In genomic region chr12:17362316-17362715, GRCm38 (mm10) we compare ENCODE assay signal across 28 mouse cellular contexts. TPM values are rescaled to one million over a fixed set of nuclear protein-coding genes. Genes with fewer than 3 reads are reported as not detected.
DNase-seq lines count a peak whose midpoint lies in the region; ATAC-seq and TF ChIP-seq lines count a peak whose summit lies in the region.
"Had no signal": no experiment of that assay in that cellular context is flagged by ENCODE, and none has a peak within 500 bp of the region (broad histone marks: within the 10 kb centered on the region; RNA-seq: fewer than 3 reads in every experiment).

No protein-coding gene starts in this region.

- H3K9me3 ChIP-seq in kidney, embryonic 15.5 days (replicated peaks) = no peaks in the 10 kb centered on the region
- no peaks in the 10 kb centered on the region for H3K9me3 ChIP-seq in kidney, embryonic 14.5 days (ENCODE audit: control insufficient read depth, low read length)
- H3K9me3 ChIP-seq: forebrain, embryonic 10.5 days; forebrain, embryonic 13.5 days; G1E; heart, embryonic 15.5 days had no signal

- no peak for ATAC-seq in kidney, embryonic 15.5 days (replicated peaks; ENCODE audit: low FRiP score)
- no peak for ATAC-seq in kidney, embryonic 14.5 days (ENCODE audit: low FRiP score, low TSS enrichment)
- ATAC-seq: forebrain, embryonic 13.5 days; forebrain, embryonic 16.5 days; hindbrain, postnatal 0 days; Patski had no signal

- no peaks in the 10 kb centered on the region for H3K4me1 ChIP-seq in kidney, embryonic 15.5 days
- H3K4me1 ChIP-seq in kidney, embryonic 14.5 days (ENCODE audit: control insufficient read depth, insufficient read depth, low read length) = no peaks in the 10 kb centered on the region
- H3K4me1 ChIP-seq in cerebellum, adult 2 months (ENCODE audit: control insufficient read depth, insufficient read depth, low read length) = no peaks in the 10 kb centered on the region
- H3K4me1 ChIP-seq: forebrain, embryonic 13.5 days; heart, embryonic 12.5 days; heart, embryonic 15.5 days had no signal

- DNase-seq in kidney, adult 11 months = peak; percentile 72
- peak; percentile 69 to 74 for DNase-seq in kidney, adult 8-10 months
- peak; percentile 47 for DNase-seq in kidney, postnatal 14 days
- DNase-seq in gastrocnemius, adult 2 months = no peak
- DNase-seq in cerebellum, adult 2 months = no peak
- DNase-seq: adrenal gland, adult 2 months; adrenal gland, postnatal 14 days; B cell, adult 2 months; cerebellum, adult 11 months; cerebellum, adult 8-10 months; cerebellum, postnatal 14 days; gastrocnemius, postnatal 14 days; heart, adult 18-20 months; heart, postnatal 10 days; heart, postnatal 4 days had no signal

- no peak overlapping the region for H3K9ac ChIP-seq in kidney, embryonic 15.5 days
- H3K9ac ChIP-seq in kidney, embryonic 14.5 days (ENCODE audit: low read depth, low read length) = no peak overlapping the region
- H3K9ac ChIP-seq: forebrain, embryonic 13.5 days; heart, embryonic 12.5 days; heart, embryonic 15.5 days; hindbrain, embryonic 14.5 days had no signal

- H3K4me2 ChIP-seq in kidney, embryonic 15.5 days = no peak overlapping the region
- no peak overlapping the region for H3K4me2 ChIP-seq in kidney, embryonic 14.5 days (replicated peaks; ENCODE audit: low read depth, low read length)
- H3K4me2 ChIP-seq: forebrain, embryonic 13.5 days; heart, embryonic 12.5 days; heart, embryonic 15.5 days; hindbrain, embryonic 14.5 days had no signal

- intact Hi-C loops in gastrocnemius, adult 2 months (cut with DNase I) = loop anchor here (10.0 kb wide), 1 partner anchor 432 kb away; no protein-coding TSS in a partner anchor

- no peak for TF ChIP-seq CTCF in gastrocnemius, adult 2 months (IDR thresholded peaks at IDR 0.05)
- no peak for TF ChIP-seq CTCF in cerebellum, adult 2 months (IDR thresholded peaks at IDR 0.05; ENCODE audit: borderline replicate concordance, insufficient read depth, low read depth, low read length)

- WGBS in kidney, embryonic 15.5 days = 83% methylated on average over 5 of the region's 5 CpGs
- 87% methylated on average over 5 of the region's 5 CpGs for WGBS in kidney, embryonic 14.5 days
- WGBS in cerebellum, adult 2 months = 90% methylated on average over 5 of the region's 5 CpGs

- no peaks in the 10 kb centered on the region for H3K27me3 ChIP-seq in kidney, embryonic 15.5 days
- H3K27me3 ChIP-seq in kidney, embryonic 14.5 days (ENCODE audit: control insufficient read depth, insufficient read depth, low read length) = no peaks in the 10 kb centered on the region
- no peaks in the 10 kb centered on the region for H3K27me3 ChIP-seq in cerebellum, adult 2 months (ENCODE audit: control insufficient read depth, insufficient read depth, low read length)
- H3K27me3 ChIP-seq: CH12.LX; forebrain, embryonic 13.5 days; heart, embryonic 12.5 days; heart, embryonic 15.5 days; Patski had no signal

- H3K27ac ChIP-seq in kidney, embryonic 15.5 days = no peak overlapping the region
- no peak overlapping the region for H3K27ac ChIP-seq in kidney, embryonic 14.5 days (ENCODE audit: low read depth, low read length)
- H3K27ac ChIP-seq in gastrocnemius, adult 2 months = no peak overlapping the region
- H3K27ac ChIP-seq in cerebellum, adult 2 months (ENCODE audit: insufficient read depth, low read length) = no peak overlapping the region
- H3K27ac ChIP-seq: forebrain, embryonic 10.5 days; forebrain, embryonic 13.5 days; heart, embryonic 15.5 days; hindbrain, embryonic 14.5 days; hindbrain, postnatal 0 days had no signal

- no peak overlapping the region for H3K4me3 ChIP-seq in kidney, embryonic 15.5 days (replicated peaks)
- H3K4me3 ChIP-seq in kidney, embryonic 14.5 days (ENCODE audit: low read length) = no peak overlapping the region
- no peak overlapping the region for H3K4me3 ChIP-seq in gastrocnemius, adult 2 months
- H3K4me3 ChIP-seq in cerebellum, adult 2 months (replicated peaks; ENCODE audit: insufficient read depth, low read depth, low read length) = no peak overlapping the region
- H3K4me3 ChIP-seq: forebrain, embryonic 10.5 days; forebrain, embryonic 13.5 days; heart, embryonic 12.5 days; heart, embryonic 15.5 days had no signal

- TF ChIP-seq POLR2A in cerebellum, adult 2 months (IDR thresholded peaks at IDR 0.05; ENCODE audit: borderline replicate concordance, insufficient read depth, low read length) = no peak

- peaks cover 84% of the 10 kb centered on the region for H3K36me3 ChIP-seq in kidney, embryonic 15.5 days
- peaks cover 73% of the 10 kb centered on the region for H3K36me3 ChIP-seq in kidney, embryonic 14.5 days (ENCODE audit: control insufficient read depth, insufficient read depth, low read length)

RNA-seq across cellular contexts. Expression of gene Nol10, which starts 14.1 kb away (rescaled TPM):
- polyA plus RNA-seq in kidney, embryonic 15.5 days (2015; fragmentation: Nextera tagmentation; extraction: Ambion mirVana) = 28.2 and 28.7 TPM in 2 replicates
- polyA plus RNA-seq in kidney, embryonic 14.5 days (2014; fragmentation: Nextera tagmentation; extraction: Ambion mirVana) = 22.0 and 31.0 TPM in 2 replicates
- total RNA-seq in gastrocnemius, adult 2 months (2021) = 1 to 10 TPM; 8.8 to 9.2 TPM
- 14.9 and 16.6 TPM in 2 replicates for polyA plus RNA-seq in cerebellum, adult 2 months (2012; rRNA removed)

RNA-seq across cellular contexts. Expression of gene Atp6v1c2, which starts 33.2 kb away (rescaled TPM):
- 2.6 and 2.7 TPM in 2 replicates for polyA plus RNA-seq in kidney, embryonic 15.5 days (2015; fragmentation: Nextera tagmentation; extraction: Ambion mirVana)
- polyA plus RNA-seq in kidney, embryonic 14.5 days (2014; fragmentation: Nextera tagmentation; extraction: Ambion mirVana) = 0.53 and 1.0 TPM in 2 replicates
- not detected for total RNA-seq in gastrocnemius, adult 2 months (2021)
- polyA plus RNA-seq in cerebellum, adult 2 months (2012; rRNA removed) = 0.15 and 0.16 TPM in 2 replicates
- total RNA-seq: gastrocnemius, adult 18-20 months; gastrocnemius, postnatal 14 days; heart, postnatal 10 days; heart, postnatal 4 days had no signal
- polyA plus RNA-seq: G1E, Patski had no signal

Comparison
In these comparisons a context has a peak if more than half of its experiments do, and no peak if none do; other contexts are left out.
1. DNase-seq: peak in kidney, adult 11 months (single experiment), kidney, adult 8-10 months (2 of 2) and kidney, postnatal 14 days (single experiment); none in gastrocnemius, adult 2 months (single experiment) and cerebellum, adult 2 months (0 of 2).